Mouse (Mus musculus) small intestine, adult 2 months (tissue): ENCODE measurements around the gene Rcan3.

Experiments
- CTCF ChIP-seq: fragments of 200-500 bp; IDR thresholded peaks from 2 replicates; pipeline ENCODE4 v1.5.1; 2012; ENCODE audit warnings: low read depth, mild to moderate bottlenecking, control low read depth, inconsistent platforms, low read length, moderate library complexity, mixed read lengths; ENCODE audit not compliant: insufficient replicate concordance, insufficient read length; ENCODE audit errors: extremely low read depth
- POLR2A ChIP-seq: fragments of 200-500 bp; IDR thresholded peaks from 2 replicates; pipeline ENCODE4 v1.6.1; 2012; ENCODE audit warnings: low read depth, mild to moderate bottlenecking, control low read depth, inconsistent platforms, low read length, moderate library complexity

GRCm38 (mm10) chr4:135401881-135402280, 31.8 kb downstream of the Rcan3 start:
- TF ChIP-seq CTCF (no peak), POLR2A (no peak)
